Mouse (Mus musculus): ENCODE data around the gene Rhbdf1. TPM values are rescaled to one million over a fixed set of nuclear protein-coding genes. Genes with fewer than 3 reads are reported as not detected.

Gene Rhbdf1
- polyA plus RNA-seq, 1 experiment from 2014 or later: 63.4 TPM

- ATAC-seq (ENCODE audit: low FRiP score, low read depth): no peak
- no peaks in the 10 kb centered on the region for H3K27me3 ChIP-seq
- no peak overlapping the region for H3K9ac ChIP-seq
- H3K9me3 ChIP-seq: no peaks in the 10 kb centered on the region; the same call in 1 of the 2 replicates
- WGBS: 71% methylated on average over 4 of the region's 4 CpGs
- H3K4me3 ChIP-seq: no peak overlapping the region
- H3K36me3 ChIP-seq: no peaks in the 10 kb centered on the region
- no peak overlapping the region for H3K27ac ChIP-seq
- H3K4me1 ChIP-seq: no peaks in the 10 kb centered on the region
- H3K4me2 ChIP-seq (replicated peaks): no peak overlapping the region
These were observed 40.9 kb downstream of the Rhbdf1 start for GRCm38 (mm10) chr11:32181246-32181645.

- Histone ChIP-seq H3K36me3 (no peaks in the 10 kb centered on the region), H3K9ac (no peak overlapping the region), H3K27ac (no peak overlapping the region), H3K4me3 (no peak overlapping the region), H3K4me2 (replicated peaks) (no peak overlapping the region), H3K4me1 (no peaks in the 10 kb centered on the region), H3K9me3 (no peaks in the 10 kb centered on the region; the same call in 1 of the 2 replicates), H3K27me3 (no peaks in the 10 kb centered on the region)
- no peak for ATAC-seq (ENCODE audit: low FRiP score, low read depth)
- WGBS: 96% methylated on average over 1 of the region's 1 CpGs
These were observed 43.6 kb downstream of the Rhbdf1 start for GRCm38 (mm10) chr11:32178506-32178905.

DNA sequence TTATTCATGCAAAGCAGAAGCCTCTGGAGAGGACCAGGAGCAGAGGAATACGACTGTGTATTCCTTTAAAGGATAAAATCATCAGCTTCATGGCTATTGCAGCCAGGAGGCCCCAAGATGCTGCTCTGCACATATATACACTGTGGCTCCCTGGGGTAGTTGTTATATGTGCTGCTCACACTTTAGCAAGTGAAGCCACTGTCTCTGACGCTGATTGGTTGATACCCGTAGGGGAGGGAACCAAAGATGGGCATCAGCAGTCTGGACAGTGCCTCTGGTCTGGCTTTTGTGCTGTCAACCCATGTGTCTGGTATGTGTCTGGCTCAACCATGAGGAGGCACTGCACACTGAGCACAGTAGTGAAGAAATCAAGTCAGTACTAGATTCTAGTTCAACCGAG lies 55.4 kb downstream of the Rhbdf1 start:
- Histone ChIP-seq H3K9ac (no peak overlapping the region), H3K4me2 (replicated peaks) (no peak overlapping the region), H3K9me3 (no peaks in the 10 kb centered on the region), H3K27ac (no peak overlapping the region), H3K4me3 (no peak overlapping the region), H3K36me3 (no peaks in the 10 kb centered on the region), H3K4me1 (peaks cover 3% of the 10 kb centered on the region), H3K27me3 (peaks cover 2% of the 10 kb centered on the region; the same call in 1 of the 2 replicates)
- no peak for ATAC-seq (ENCODE audit: low FRiP score, low read depth)
- WGBS: 67% methylated on average over 4 of the region's 4 CpGs

DNA sequence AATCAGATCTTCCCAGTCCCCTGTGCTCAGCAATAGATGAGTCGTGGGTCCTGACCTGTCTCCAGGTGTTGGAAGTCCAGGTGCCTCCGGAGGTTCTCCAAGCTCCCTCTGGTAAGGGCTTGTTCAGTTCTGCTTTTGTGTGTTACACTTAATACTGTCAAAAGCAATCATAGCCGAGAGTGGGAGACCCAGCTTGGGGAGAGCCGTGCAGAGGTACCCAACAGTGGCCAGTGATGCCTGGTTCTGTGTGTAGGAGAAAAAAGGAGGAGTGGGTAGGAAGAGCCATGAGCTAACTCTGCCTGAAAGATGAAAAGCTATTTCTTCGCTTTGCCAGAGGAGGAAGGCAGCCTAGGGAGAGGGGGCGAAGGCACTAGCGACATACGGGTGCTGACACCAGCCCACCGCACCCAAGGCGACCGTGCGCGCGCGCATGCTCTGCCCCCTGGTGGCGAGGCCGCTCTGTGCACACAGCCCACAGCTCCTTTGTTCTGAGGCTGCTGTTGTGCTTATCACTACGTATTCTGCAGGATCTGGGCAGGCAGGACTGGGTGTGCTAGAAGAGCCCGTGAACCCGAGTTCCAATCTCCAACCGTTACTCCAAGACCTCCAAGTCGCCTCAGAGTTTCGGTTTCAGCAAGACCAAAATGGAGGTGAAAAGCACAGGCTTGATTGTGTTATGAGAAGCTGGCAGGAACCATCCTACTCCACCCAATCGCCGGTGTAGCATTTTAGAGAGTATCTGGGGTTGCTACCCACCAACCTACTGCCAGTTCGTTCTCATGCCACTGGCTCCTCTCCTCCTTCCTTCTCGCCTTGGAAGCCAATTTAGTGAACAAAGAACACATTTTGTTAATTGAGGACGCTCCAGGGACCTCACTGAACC lies 59.9 kb downstream of the Rhbdf1 start:
- no peak overlapping the region for H3K27ac ChIP-seq
- peaks cover 11% of the 10 kb centered on the region for H3K4me1 ChIP-seq
- peak overlapping the region; percentile 64 for H3K4me2 ChIP-seq (replicated peaks)
- no peaks in the 10 kb centered on the region for H3K36me3 ChIP-seq
- ATAC-seq (ENCODE audit: low FRiP score, low read depth): peak; percentile 94
- 12% methylated on average over 28 of the region's 28 CpGs for WGBS
- H3K9ac ChIP-seq: peak overlapping the region; percentile 54
- no peaks in the 10 kb centered on the region for H3K9me3 ChIP-seq
- peaks cover 19% of the 10 kb centered on the region; the same call in 1 of the 2 replicates for H3K27me3 ChIP-seq
- peak overlapping the region; percentile 34 for H3K4me3 ChIP-seq

GRCm38 (mm10) chr11:32161500-32161899 lies 60.6 kb downstream of the Rhbdf1 start:
- H3K9ac ChIP-seq: peak overlapping the region; percentile 54
- H3K4me3 ChIP-seq: peak overlapping the region; percentile 34
- no peaks in the 10 kb centered on the region for H3K9me3 ChIP-seq
- ATAC-seq (ENCODE audit: low FRiP score, low read depth): peak; percentile 26; the same call in 1 of the 2 replicates
- 9% methylated on average over 9 of the region's 9 CpGs for WGBS
- H3K36me3 ChIP-seq: no peaks in the 10 kb centered on the region
- H3K4me2 ChIP-seq (replicated peaks): peak overlapping the region; percentile 64
- no peak overlapping the region for H3K27ac ChIP-seq
- H3K4me1 ChIP-seq: peaks cover 11% of the 10 kb centered on the region
- peaks cover 19% of the 10 kb centered on the region; the same call in 1 of the 2 replicates for H3K27me3 ChIP-seq

GRCm38 (mm10) chr11:32160341-32160740 lies 61.8 kb downstream of the Rhbdf1 start:
- WGBS: 78% methylated on average over 7 of the region's 7 CpGs
- Histone ChIP-seq H3K36me3 (no peaks in the 10 kb centered on the region), H3K4me3 (no peak overlapping the region), H3K27ac (no peak overlapping the region), H3K9ac (no peak overlapping the region), H3K4me2 (replicated peaks) (no peak overlapping the region), H3K4me1 (peaks cover 11% of the 10 kb centered on the region), H3K27me3 (peaks cover 19% of the 10 kb centered on the region; the same call in 1 of the 2 replicates), H3K9me3 (no peaks in the 10 kb centered on the region)
- ATAC-seq (ENCODE audit: low FRiP score, low read depth): no peak

Other genes with a start within 250 kb of the Rhbdf1 start
- 7.6 and 7.9 TPM in 2 replicates for gene Nsg2, start 221.8 kb downstream of the Rhbdf1 start, polyA plus RNA-seq (2015; fragmentation: Nextera tagmentation; extraction: Ambion mirVana)
- 0.14 and 0.50 TPM in 2 replicates for gene Il9r, start 22.0 kb downstream of the Rhbdf1 start, polyA plus RNA-seq (2015; fragmentation: Nextera tagmentation; extraction: Ambion mirVana)
- gene Snrnp25, start 16.9 kb downstream of the Rhbdf1 start, polyA plus RNA-seq (2015; fragmentation: Nextera tagmentation; extraction: Ambion mirVana): 58.7 and 66.4 TPM in 2 replicates
- 42.7 and 43.5 TPM in 2 replicates for gene Mpg, start 4.2 kb upstream of the Rhbdf1 start, polyA plus RNA-seq (2015; fragmentation: Nextera tagmentation; extraction: Ambion mirVana)
- 46.0 and 47.0 TPM in 2 replicates for gene Nprl3, start 45.4 kb upstream of the Rhbdf1 start, polyA plus RNA-seq (2015; fragmentation: Nextera tagmentation; extraction: Ambion mirVana)
- gene Hba-x, start 54.1 kb upstream of the Rhbdf1 start, polyA plus RNA-seq (2015; fragmentation: Nextera tagmentation; extraction: Ambion mirVana): 595 and 644 TPM in 2 replicates
- 4,235 and 4,311 TPM in 2 replicates for gene Hba-a1, start 61.2 kb upstream of the Rhbdf1 start, polyA plus RNA-seq (2015; fragmentation: Nextera tagmentation; extraction: Ambion mirVana)
- gene Hbq1b, start 64.7 kb upstream of the Rhbdf1 start, polyA plus RNA-seq (2015; fragmentation: Nextera tagmentation; extraction: Ambion mirVana): 1.8 and 3.2 TPM in 2 replicates
- 10,014 and 10,405 TPM in 2 replicates for gene Hba-a2, start 74.2 kb upstream of the Rhbdf1 start, polyA plus RNA-seq (2015; fragmentation: Nextera tagmentation; extraction: Ambion mirVana)
- 0.39 and 0.46 TPM in 2 replicates for gene Hbq1a, start 77.8 kb upstream of the Rhbdf1 start, polyA plus RNA-seq (2015; fragmentation: Nextera tagmentation; extraction: Ambion mirVana)
- 25.9 and 31.3 TPM in 2 replicates for gene Sh3pxd2b, start 125.5 kb upstream of the Rhbdf1 start, polyA plus RNA-seq (2015; fragmentation: Nextera tagmentation; extraction: Ambion mirVana)
- 96.4 and 97.3 TPM in 2 replicates for gene Ubtd2, start 233.1 kb upstream of the Rhbdf1 start, polyA plus RNA-seq (2015; fragmentation: Nextera tagmentation; extraction: Ambion mirVana)